Mouse (Mus musculus) MEL (cell line): Measurements from ENCODE around the gene Bri3bp.

Source experiments
- CTCF ChIP-seq, 3 experiments: IDR thresholded peaks in 2 of 3; conservative IDR thresholded peaks in 1 of 3; 2 replicates each; pipeline ENCODE4 v1.5.1; 2011 to 2012; ENCODE audit warnings: low read length in 3 of 3, low read depth in 2 of 3, mild to moderate bottlenecking in 2 of 3, improper control_type of control experiment in 1 of 3, inconsistent platforms in 1 of 3, mixed read lengths in 1 of 3, moderate library complexity in 1 of 3; ENCODE audit not compliant: control insufficient read depth in 1 of 3, insufficient read depth in 1 of 3, poor library complexity in 1 of 3, severe bottlenecking in 1 of 3
- EP300 ChIP-seq, 2 experiments: IDR thresholded peaks; 2 replicates each; pipeline ENCODE4 v1.6.1; 2011; ENCODE audit warnings: improper control_type of control experiment in 2 of 2, low read length in 2 of 2, low read depth in 1 of 2, mild to moderate bottlenecking in 1 of 2
- ETS1 ChIP-seq: IDR thresholded peaks from 2 replicates; pipeline ENCODE4 v1.6.1; 2012; ENCODE audit warnings: low read depth, mild to moderate bottlenecking, inconsistent platforms, low read length, improper control_type of control experiment, moderate library complexity
- JUND ChIP-seq: IDR thresholded peaks from 2 replicates; pipeline ENCODE4 v1.6.1; 2011; ENCODE audit warnings: low read depth, mild to moderate bottlenecking, improper control_type of control experiment, low read length
- KAT2A ChIP-seq: conservative IDR thresholded peaks from 2 replicates; pipeline ENCODE4 v1.6.1; 2012; ENCODE audit warnings: low read depth, low read length, improper control_type of control experiment, inconsistent platforms
- MAZ ChIP-seq: IDR thresholded peaks from 2 replicates; pipeline ENCODE4 v1.6.1; 2012; ENCODE audit warnings: low read depth, mild to moderate bottlenecking, inconsistent platforms, low read length, improper control_type of control experiment
- POLR2A ChIP-seq, 2 experiments: IDR thresholded peaks; 2 replicates each; pipeline ENCODE4 v1.6.1; 2011 to 2012; ENCODE audit warnings: low read length in 2 of 2, mild to moderate bottlenecking in 2 of 2, control low read depth in 1 of 2, improper control_type of control experiment in 1 of 2, low read depth in 1 of 2, moderate library complexity in 1 of 2; ENCODE audit not compliant: control insufficient read depth in 1 of 2, insufficient read depth in 1 of 2, poor library complexity in 1 of 2
- RCOR1 ChIP-seq: IDR thresholded peaks from 2 replicates; pipeline ENCODE4 v1.6.1; 2012; ENCODE audit warnings: low read depth, mild to moderate bottlenecking, inconsistent platforms, low read length, improper control_type of control experiment
- SMC3 ChIP-seq: IDR thresholded peaks from 2 replicates; pipeline ENCODE4 v1.6.1; 2011; ENCODE audit warnings: low read depth, low read length, improper control_type of control experiment
- ZNF384 ChIP-seq: IDR thresholded peaks from 2 replicates; pipeline ENCODE4 v1.6.1; 2012; ENCODE audit warnings: low read depth, mild to moderate bottlenecking, inconsistent platforms, low read length, improper control_type of control experiment

DNA sequence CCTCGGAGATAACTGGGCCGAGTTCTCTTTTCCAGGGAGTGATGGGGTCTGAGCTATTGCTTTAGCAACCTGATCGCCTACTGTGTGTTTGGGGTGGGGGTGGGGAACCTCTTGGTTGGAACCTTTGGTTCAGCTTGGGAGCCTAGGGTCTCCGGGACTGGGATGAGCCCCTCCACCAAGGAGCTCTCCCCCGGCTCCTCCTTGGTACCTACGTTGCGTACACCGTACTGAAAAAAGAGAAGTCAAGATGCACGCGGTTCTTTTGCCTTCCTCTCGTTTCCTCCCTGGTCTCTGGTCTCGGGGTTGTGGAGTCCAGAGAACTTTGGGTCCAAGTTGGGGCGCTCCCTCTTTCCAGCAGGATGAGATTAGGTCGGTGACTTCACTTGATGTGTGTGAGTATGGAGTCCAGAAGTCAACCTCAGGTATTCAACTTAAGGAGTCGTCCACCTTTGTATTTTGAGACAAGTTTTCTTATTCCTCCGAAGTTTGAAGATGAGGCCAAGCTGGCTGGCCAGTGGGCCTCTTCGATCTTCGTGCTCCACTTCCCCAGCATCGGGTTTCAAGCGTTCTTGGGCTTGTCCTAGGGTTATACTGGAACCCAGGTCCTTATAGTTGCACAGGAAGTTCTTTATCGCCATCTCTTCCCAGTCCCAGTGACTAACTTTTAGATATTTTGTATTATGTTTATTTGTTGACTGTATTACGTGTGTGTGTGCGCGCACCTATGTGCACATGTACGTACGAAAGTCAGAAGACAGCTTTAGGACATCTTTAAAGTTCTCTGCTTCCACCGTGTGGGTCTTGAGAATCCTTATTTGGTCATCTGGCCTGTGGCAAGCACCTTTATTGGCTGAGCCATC, 998 bp downstream of the Bri3bp start:
- TF ChIP-seq MAZ = no peak
- no peak for TF ChIP-seq CTCF (IDR thresholded peaks at IDR 0.05 in 2 of 3, conservative IDR thresholded peaks at IDR 0.05 in 1 of 3; ENCODE audit: control insufficient read depth in 1 of 3, insufficient read depth in 1 of 3, low read depth in 2 of 3, low read length in 3 of 3, poor library complexity in 1 of 3, severe bottlenecking in 1 of 3)
- no peak for TF ChIP-seq ETS1
- TF ChIP-seq POLR2A (IDR thresholded peaks at IDR 0.05; ENCODE audit: control insufficient read depth in 1 of 2, insufficient read depth in 1 of 2, low read depth in 1 of 2, low read length in 2 of 2, poor library complexity in 1 of 2) = peak in 1 of 2 experiments; percentile 58; a peak in 2 of 4 replicates
- no peak for TF ChIP-seq RCOR1
- 0 out of 4 replicates have a peak, but pooled peaks of 1 of the 2 experiments have one; percentile 5 for TF ChIP-seq EP300 (IDR thresholded peaks at IDR 0.05; ENCODE audit: low read depth in 1 of 2, low read length in 2 of 2)
- TF ChIP-seq ZNF384 = no peak
- TF ChIP-seq SMC3 = no peak
- no peak for TF ChIP-seq KAT2A
- TF ChIP-seq JUND = no peak
